Mouse (Mus musculus) stomach, embryonic 14.5 days (tissue): ENCODE measurements around the gene Fat2. TPM values are rescaled to one million over a fixed set of nuclear protein-coding genes. Genes with fewer than 3 reads are reported as not detected.

Experiments
- ATAC-seq: fragments of 200-750 bp; cut with Nextera tagmentation; 2 replicates; pipeline ENCODE4 v1.8.0; 2017; ENCODE audit warnings: low read depth, moderate TSS enrichment; ENCODE audit not compliant: insufficient number of reproducible peaks, insufficient read depth, low FRiP score
- H3K27ac ChIP-seq: fragments of 300-500 bp; sonication (generic); 2 replicates; pipeline ENCODE4 v1.5.1; 2014; ENCODE audit warnings: mild to moderate bottlenecking, low read length, moderate library complexity, mixed read lengths
- H3K27me3 ChIP-seq: fragments of 300-500 bp; sonication (generic); 2 replicates; pipeline ENCODE4 v1.6.1; 2014; ENCODE audit warnings: low read length, control low read depth, mixed read lengths; ENCODE audit not compliant: control insufficient read depth, insufficient read depth
- H3K36me3 ChIP-seq: fragments of 300-500 bp; sonication (generic); 2 replicates; pipeline ENCODE4 v1.6.1; 2014; ENCODE audit warnings: mild to moderate bottlenecking, control low read depth, low read length, moderate library complexity, mixed read lengths; ENCODE audit not compliant: control insufficient read depth, insufficient read depth
- H3K4me1 ChIP-seq: fragments of 300-500 bp; sonication (generic); 2 replicates; pipeline ENCODE4 v1.6.1; 2014; ENCODE audit warnings: low read length, control low read depth, mixed read lengths; ENCODE audit not compliant: control insufficient read depth, insufficient read depth
- H3K4me2 ChIP-seq: fragments of 300-500 bp; sonication (generic); replicated peaks from 2 replicates; pipeline ENCODE4 v1.6.1; 2014; ENCODE audit warnings: low read depth, low read length, control low read depth
- H3K4me3 ChIP-seq: fragments of 300-500 bp; sonication (generic); 2 replicates; pipeline ENCODE4 v1.5.1; 2014; ENCODE audit warnings: low read depth, low read length, control low read depth
- H3K9ac ChIP-seq: fragments of 300-500 bp; sonication (generic); replicated peaks from 2 replicates; pipeline ENCODE4 v1.6.1; 2014; ENCODE audit warnings: low read depth, mild to moderate bottlenecking, control low read depth, low read length, moderate library complexity, mixed read lengths
- H3K9me3 ChIP-seq: fragments of 300-500 bp; sonication (generic); 2 replicates; pipeline ENCODE4 v1.6.1; 2016; ENCODE audit warnings: low read depth, low read length, control low read depth; ENCODE audit not compliant: control insufficient read depth
- WGBS: fragments of 180-500 bp; shearing (Covaris S2); extraction: QIAGEN DNeasy Blood & Tissue Kit; methylation state at CpG from one replicate; pipeline ENCODE4 v1.1.7; 2014; 5-methylcytosine and 5-hydroxymethylcytosine counted together
- polyA plus RNA-seq: library from polyadenylated mRNA; unstranded; fragments of >200 nt; fragmentation: Nextera tagmentation; extraction: Ambion mirVana; gene quantifications from 2 replicates; pipeline ENCODE4 v1.2.1, GENCODE M21; 2014

Gene Fat2
- polyA plus RNA-seq = 1.2 and 1.3 TPM in 2 replicates

DNA sequence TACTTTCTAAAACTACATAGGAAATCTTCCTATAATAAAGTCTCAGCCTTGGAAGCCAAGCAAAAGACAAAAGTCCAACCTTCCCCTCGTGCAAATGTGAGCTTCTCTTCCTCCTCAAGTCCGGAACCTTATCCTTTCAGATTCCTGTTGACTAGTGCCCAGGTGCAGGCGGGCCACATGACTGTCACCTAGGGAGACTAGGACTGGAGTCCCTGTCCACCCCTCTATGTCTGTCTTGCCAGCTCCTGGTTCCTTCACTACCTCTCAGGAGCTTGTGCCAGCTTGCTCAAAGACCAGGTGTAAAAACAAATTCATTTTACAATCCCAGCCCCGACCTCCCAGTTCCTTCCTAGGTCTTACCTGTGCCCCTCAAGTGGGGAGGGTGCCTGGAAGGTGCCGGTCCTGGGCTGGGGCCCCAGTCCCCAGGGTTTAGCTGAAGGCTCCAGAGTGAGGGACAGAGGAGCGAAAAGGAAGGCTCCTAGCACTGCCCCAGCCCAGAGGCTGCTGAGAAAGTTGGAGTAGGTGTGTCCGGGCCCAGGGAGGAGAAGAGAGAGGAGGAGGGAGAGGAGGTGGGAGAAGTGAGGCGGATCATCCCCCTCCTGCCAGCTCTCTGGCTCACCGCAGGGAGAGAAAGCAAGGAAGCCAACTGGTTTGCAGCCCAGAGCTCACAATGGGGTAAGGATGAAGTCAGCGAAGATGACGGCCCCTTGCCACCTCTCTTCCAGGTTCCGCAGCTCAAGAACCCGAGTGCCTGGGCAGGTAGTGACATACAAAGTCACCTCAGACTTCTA is at the start of gene Fat2:
Fat2 (minus strand) TSS at position 464 of the 791 bp plus-strand sequence.
- H3K9me3 ChIP-seq = no peaks in the 10 kb centered on the region
- WGBS = 35% methylated on average over 13 of the region's 13 CpGs
- no peak within 1 kb of the TSS for H3K9ac ChIP-seq
- no peaks in the 10 kb centered on the region for H3K4me1 ChIP-seq
- no peaks in the 10 kb centered on the region for H3K36me3 ChIP-seq
- H3K27me3 ChIP-seq = no peaks in the 10 kb centered on the region
- no peak within 1 kb of the TSS for H3K27ac ChIP-seq
- ATAC-seq = no peak
- no peak within 1 kb of the TSS for H3K4me3 ChIP-seq
- H3K4me2 ChIP-seq = no peak within 1 kb of the TSS

DNA sequence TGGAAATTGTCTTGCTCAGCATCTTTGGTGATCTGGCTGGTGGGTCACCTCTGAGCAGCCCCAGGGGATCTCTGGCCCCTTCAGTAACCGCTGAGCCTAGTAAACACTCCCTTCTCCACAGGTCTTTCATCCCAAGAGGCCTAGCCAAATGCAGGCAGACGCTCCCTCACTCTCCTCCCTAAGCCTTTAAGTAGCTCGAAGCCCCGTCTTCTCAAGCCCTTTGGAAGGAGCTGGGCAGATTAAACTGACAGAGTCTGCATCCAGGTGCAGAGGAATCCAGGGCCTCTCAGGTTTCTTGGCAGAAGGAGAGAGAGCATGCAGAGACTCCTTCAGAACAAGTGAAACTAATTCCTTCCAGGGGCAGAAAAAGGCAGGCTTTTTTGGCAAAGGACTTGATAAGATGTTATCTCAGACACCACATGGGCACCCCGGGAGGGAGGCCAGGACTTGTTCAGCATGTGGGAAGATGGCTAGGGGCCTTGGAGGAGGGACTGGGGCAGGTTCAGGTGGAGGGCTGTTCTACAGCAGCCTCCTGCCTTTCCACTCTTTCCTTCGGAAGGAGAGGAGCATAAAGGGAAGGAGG is 47.2 kb upstream of the Fat2 start:
- Histone ChIP-seq H3K27ac (no peak overlapping the region), H3K4me3 (no peak overlapping the region), H3K27me3 (no peaks in the 10 kb centered on the region), H3K9ac (no peak overlapping the region), H3K36me3 (no peaks in the 10 kb centered on the region), H3K4me2 (no peak overlapping the region), H3K9me3 (no peaks in the 10 kb centered on the region), H3K4me1 (peaks cover 5% of the 10 kb centered on the region; the same call in 1 of the 2 replicates)
- ATAC-seq = no peak
- WGBS = 19% methylated on average over 6 of the region's 6 CpGs

DNA sequence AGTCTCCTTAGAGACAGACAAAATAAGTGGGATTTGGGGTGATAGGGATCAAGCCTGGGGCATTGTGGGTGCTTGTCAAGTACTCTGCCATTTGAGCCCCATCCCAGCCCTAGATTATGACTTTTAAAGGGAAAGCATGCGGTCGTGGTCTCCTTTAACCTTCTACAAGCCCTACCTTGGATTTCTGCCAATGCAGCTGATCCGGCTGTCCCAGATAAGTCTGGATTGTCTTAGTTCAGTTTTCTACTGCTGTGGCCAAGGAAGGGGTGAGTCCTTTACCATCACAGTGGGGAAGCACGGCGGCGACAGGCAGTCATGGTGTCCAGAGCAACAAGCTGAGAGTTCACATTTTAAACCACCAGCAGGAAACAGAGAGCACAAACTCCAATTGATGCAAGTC is 44.5 kb upstream of the Fat2 start:
- no peak overlapping the region for H3K27ac ChIP-seq
- H3K4me1 ChIP-seq = peaks cover 5% of the 10 kb centered on the region; the same call in 1 of the 2 replicates
- H3K27me3 ChIP-seq = no peaks in the 10 kb centered on the region
- H3K36me3 ChIP-seq = no peaks in the 10 kb centered on the region
- ATAC-seq = no peak
- H3K4me3 ChIP-seq = no peak overlapping the region
- no peak overlapping the region for H3K4me2 ChIP-seq
- 39% methylated on average over 6 of the region's 6 CpGs for WGBS
- H3K9me3 ChIP-seq = no peaks in the 10 kb centered on the region
- no peak overlapping the region for H3K9ac ChIP-seq

DNA sequence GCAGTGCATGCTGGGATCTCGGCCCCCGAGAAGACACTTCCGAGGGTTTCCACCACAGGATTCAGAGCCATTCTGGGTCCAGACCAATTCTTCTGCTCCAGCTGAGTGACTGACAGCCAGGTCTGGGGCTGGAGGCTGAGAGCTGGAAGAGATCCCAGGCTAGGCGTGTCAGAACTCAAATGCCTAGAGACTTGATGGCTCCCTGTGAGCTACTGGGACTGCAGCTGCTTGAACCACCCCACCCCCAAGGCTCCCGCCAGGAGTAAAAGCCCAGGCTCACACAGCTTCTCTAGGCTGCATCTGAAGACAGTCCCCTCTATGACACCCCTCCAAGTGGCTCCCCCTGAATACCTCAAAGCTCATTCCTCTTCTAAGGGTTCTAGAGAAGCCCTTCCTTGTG is 42.0 kb upstream of the Fat2 start:
- 42% methylated on average over 5 of the region's 5 CpGs for WGBS
- Histone ChIP-seq H3K9ac (no peak overlapping the region), H3K4me3 (no peak overlapping the region), H3K36me3 (no peaks in the 10 kb centered on the region), H3K4me2 (no peak overlapping the region), H3K4me1 (peaks cover 5% of the 10 kb centered on the region; the same call in 1 of the 2 replicates), H3K27ac (no peak overlapping the region), H3K9me3 (no peaks in the 10 kb centered on the region), H3K27me3 (no peaks in the 10 kb centered on the region)
- peak; percentile 50; the same call in 1 of the 2 replicates for ATAC-seq

DNA sequence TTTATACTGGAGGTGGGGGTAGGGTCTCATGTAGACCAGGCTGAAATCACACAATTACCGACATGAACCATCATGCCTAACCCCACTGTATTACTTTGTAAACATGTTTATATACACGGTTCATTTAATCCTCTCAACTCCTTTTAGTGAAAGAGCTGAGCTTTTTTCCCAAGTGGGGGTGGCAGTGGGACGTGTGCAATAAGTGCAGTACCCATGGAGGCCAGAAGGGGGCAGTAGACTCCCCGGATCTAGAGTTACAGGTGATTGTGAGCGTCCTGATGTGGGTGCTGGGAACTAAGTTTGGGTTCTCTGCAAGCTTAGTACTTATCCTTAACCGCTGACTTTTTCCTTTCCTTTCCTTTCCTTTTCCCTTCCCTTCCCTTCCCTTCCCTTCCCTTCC is 37.5 kb upstream of the Fat2 start:
- Histone ChIP-seq H3K27ac (no peak overlapping the region), H3K36me3 (no peaks in the 10 kb centered on the region), H3K9ac (no peak overlapping the region), H3K4me1 (no peaks in the 10 kb centered on the region), H3K9me3 (no peaks in the 10 kb centered on the region), H3K4me2 (no peak overlapping the region), H3K27me3 (no peaks in the 10 kb centered on the region), H3K4me3 (no peak overlapping the region)
- WGBS = 51% methylated on average over 6 of the region's 6 CpGs
- ATAC-seq = no peak

DNA sequence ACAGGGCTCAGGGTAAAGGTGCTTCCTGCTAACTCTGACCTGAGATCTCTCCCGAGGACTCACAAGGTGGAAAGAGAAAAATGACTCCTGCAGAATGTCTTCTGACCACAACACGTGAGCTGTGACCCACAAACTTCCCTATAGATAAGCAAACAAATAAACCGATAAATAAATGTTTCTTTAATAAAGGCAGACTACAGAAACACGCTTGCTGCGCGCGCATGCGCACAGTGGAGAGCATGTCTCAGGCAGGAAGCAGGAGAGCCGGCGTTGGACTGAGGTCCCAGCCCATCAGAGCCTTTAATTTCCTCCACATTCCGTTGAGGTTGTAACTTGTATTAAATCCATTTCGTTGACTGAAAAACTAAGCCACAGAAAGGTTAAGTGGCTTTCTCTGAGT is 37.0 kb upstream of the Fat2 start:
- no peak overlapping the region for H3K4me2 ChIP-seq
- 79% methylated on average over 12 of the region's 12 CpGs for WGBS
- no peaks in the 10 kb centered on the region for H3K9me3 ChIP-seq
- no peak overlapping the region for H3K27ac ChIP-seq
- H3K4me3 ChIP-seq = no peak overlapping the region
- no peak overlapping the region for H3K9ac ChIP-seq
- ATAC-seq = no peak
- H3K27me3 ChIP-seq = no peaks in the 10 kb centered on the region
- no peaks in the 10 kb centered on the region for H3K36me3 ChIP-seq
- H3K4me1 ChIP-seq = no peaks in the 10 kb centered on the region

DNA sequence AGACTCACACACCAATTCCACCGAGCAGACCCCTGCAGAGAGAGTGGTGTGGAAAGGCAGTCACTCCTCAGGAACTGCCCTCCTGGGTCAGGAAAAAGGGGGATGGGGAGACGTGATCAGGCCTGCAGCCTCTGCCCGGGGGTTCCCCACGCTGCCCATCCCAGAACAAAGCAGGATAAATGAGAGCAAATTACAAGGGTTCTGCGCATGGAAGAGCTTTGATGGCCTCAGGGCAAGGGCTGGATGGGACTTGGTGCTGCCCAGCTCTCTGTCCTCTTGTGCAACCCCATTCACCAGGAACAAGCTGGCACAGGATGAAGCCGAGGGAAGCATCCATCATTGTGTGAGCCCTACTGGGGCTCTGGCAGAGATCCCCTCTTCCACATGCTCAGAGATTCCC is 35.6 kb upstream of the Fat2 start:
- H3K4me2 ChIP-seq = no peak overlapping the region
- no peaks in the 10 kb centered on the region for H3K27me3 ChIP-seq
- no peaks in the 10 kb centered on the region for H3K9me3 ChIP-seq
- WGBS = 65% methylated on average over 6 of the region's 6 CpGs
- no peak overlapping the region for H3K4me3 ChIP-seq
- H3K9ac ChIP-seq = no peak overlapping the region
- ATAC-seq = no peak
- H3K4me1 ChIP-seq = no peaks in the 10 kb centered on the region
- no peaks in the 10 kb centered on the region for H3K36me3 ChIP-seq
- no peak overlapping the region for H3K27ac ChIP-seq

DNA sequence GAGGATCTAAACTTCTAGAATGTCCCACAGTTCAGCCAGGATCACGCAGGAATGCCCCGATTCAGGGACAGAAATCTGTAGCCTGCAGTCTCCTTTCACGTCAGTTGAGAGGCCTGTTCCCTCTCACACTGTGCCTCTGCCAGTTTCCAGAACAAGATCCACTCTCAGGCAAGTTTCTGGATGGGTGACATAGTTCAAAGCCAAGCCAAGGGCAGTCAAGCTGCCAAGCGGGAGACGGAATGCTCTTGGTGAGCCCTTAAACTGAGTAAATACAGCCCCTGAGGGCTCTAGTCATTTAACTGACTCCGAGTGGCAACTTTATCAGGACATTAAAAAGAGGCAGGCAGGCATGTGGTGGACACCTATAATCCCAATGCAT is 32.7 kb upstream of the Fat2 start:
- H3K4me2 ChIP-seq = no peak overlapping the region
- WGBS = 50% methylated on average over 6 of the region's 6 CpGs
- ATAC-seq = no peak
- H3K36me3 ChIP-seq = no peaks in the 10 kb centered on the region
- H3K9ac ChIP-seq = no peak overlapping the region
- no peaks in the 10 kb centered on the region for H3K4me1 ChIP-seq
- H3K27ac ChIP-seq = no peak overlapping the region
- H3K9me3 ChIP-seq = no peaks in the 10 kb centered on the region
- no peaks in the 10 kb centered on the region for H3K27me3 ChIP-seq
- H3K4me3 ChIP-seq = no peak overlapping the region
